Mouse (Mus musculus) embryonic fibroblast, embryonic 13.5 days (primary cell): ENCODE data around the gene Dtymk.

Experiments used
- CTCF ChIP-seq: IDR thresholded peaks from 2 replicates; pipeline ENCODE4 v1.5.1; 2011; ENCODE audit warnings: mild to moderate bottlenecking, control low read depth, low read length, moderate library complexity, borderline replicate concordance; ENCODE audit not compliant: insufficient read depth
- POLR2A ChIP-seq: IDR thresholded peaks from 2 replicates; pipeline ENCODE4 v1.6.1; 2011; ENCODE audit warnings: low read depth, mild to moderate bottlenecking, control low read depth, low read length, moderate library complexity

DNA sequence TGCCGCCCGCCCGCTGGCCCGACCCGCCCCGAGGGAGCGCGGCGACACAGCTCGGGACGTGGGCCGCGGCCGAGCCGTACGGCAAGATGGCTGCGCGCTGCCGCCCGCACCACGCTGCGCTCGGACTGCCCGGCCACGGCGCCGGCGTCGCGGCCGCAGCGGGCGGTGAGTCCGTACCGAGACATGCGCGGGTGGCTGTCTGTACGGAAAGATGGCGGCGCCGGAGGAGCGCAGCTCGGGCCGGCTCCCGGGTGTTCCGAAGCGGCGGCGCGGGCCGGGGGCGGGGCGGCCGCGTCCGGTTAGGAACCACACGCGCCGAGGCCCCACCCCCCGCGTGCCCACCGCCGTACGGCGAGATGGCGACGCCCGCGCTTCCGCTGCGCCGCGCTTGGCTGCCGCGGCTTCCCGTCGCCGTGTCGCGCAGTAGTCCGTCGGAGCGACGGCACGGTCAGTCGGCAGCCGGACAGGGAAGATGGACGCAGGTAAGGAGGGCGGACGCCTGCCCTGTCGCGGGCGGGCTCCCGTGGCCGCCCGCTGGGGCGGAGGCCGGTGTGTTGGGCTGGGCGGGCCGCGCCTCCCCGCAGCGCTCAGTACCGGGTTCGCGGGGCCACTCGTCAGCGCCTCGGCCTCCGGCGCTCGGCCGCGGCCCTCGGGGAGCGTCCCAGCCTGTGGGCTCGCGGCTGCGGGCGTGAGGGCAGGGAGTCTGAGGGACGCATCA is 47.0 kb downstream of the Dtymk start, which contains the start of gene Thap4:
- no peak for TF ChIP-seq CTCF
- TF ChIP-seq POLR2A = peak; percentile 85
